Mouse (Mus musculus): Measurements from ENCODE around the gene Pced1a. TPM values are rescaled to one million over a fixed set of nuclear protein-coding genes. Genes with fewer than 3 reads are reported as not detected.
A peak's percentile ranks its signal among the peaks of the same experiment; 100 is the strongest.

The Pced1a gene
- polyA plus RNA-seq, 1 experiment from 2014 or later = 15.9 TPM

- WGBS = 93% methylated on average over 1 of the region's 1 CpGs
- no peaks in the 10 kb centered on the region for H3K27me3 ChIP-seq
- no peak for ATAC-seq (ENCODE audit: borderline replicate concordance, extremely low read depth, low FRiP score, low TSS enrichment)
- no peaks in the 10 kb centered on the region for H3K36me3 ChIP-seq
- no peaks in the 10 kb centered on the region for H3K9me3 ChIP-seq
- no peak within 1 kb of the TSS for H3K27ac ChIP-seq
- H3K4me3 ChIP-seq = no peak within 1 kb of the TSS
- no peaks in the 10 kb centered on the region for H3K4me1 ChIP-seq
- no peak within 1 kb of the TSS for H3K9ac ChIP-seq
- no peak within 1 kb of the TSS for H3K4me2 ChIP-seq
These were observed 19.6 kb downstream of the Pced1a start, which contains the start of the genes Gm28372 and 1700020A23Rik for GRCm38 (mm10) chr2:130404939-130405338. TSS of gene Gm28372 (plus strand) at chr2:130405239. TSS of gene 1700020A23Rik (plus strand) at chr2:130405259.

GRCm38 (mm10) chr2:130401891-130402290, 22.6 kb downstream of the Pced1a start:
- WGBS = 69% methylated on average over 4 of the region's 4 CpGs

DNA sequence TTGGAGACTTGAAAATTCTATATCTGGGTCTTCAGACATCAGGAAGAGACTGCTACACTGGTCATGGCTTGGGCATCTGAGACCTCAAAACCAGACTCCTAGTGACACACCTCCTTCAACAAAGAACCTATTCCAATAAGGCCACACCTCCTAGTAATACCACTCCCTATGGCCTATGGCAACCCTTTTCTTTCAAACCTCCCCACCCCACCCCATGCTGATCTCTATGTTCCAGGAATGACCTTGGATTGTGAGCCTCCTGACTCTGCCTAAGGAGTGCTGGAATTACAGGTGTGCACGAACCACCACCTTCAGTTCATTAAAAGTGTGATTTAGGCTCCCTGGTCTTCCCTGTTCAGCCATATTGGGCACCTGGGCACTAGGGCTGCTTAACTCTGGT, 24.5 kb downstream of the Pced1a start:
- Histone ChIP-seq H3K9ac (no peak overlapping the region), H3K36me3 (no peaks in the 10 kb centered on the region), H3K4me3 (no peak overlapping the region), H3K4me1 (peaks cover 7% of the 10 kb centered on the region; the same call in 1 of the 2 replicates), H3K4me2 (no peak overlapping the region), H3K9me3 (no peaks in the 10 kb centered on the region), H3K27ac (no peak overlapping the region), H3K27me3 (0 out of 2 replicates have a peak, but pooled peaks cover 9% of the 10 kb centered on the region)
- 91% methylated on average over 1 of the region's 1 CpGs for whole genome bisulfite sequencing
- ATAC-seq (ENCODE audit: borderline replicate concordance, extremely low read depth, low FRiP score, low TSS enrichment) = no peak

More at GRCm38 (mm10) chr2:130401891-130402290, 22.6 kb downstream of the Pced1a start:
- Histone ChIP-seq H3K27ac (no peak overlapping the region), H3K4me3 (no peak overlapping the region), H3K4me1 (peaks cover 7% of the 10 kb centered on the region; the same call in 1 of the 2 replicates), H3K27me3 (0 out of 2 replicates have a peak, but pooled peaks cover 6% of the 10 kb centered on the region), H3K36me3 (no peaks in the 10 kb centered on the region), H3K9ac (no peak overlapping the region), H3K9me3 (no peaks in the 10 kb centered on the region), H3K4me2 (no peak overlapping the region)
- no peak for ATAC-seq (ENCODE audit: borderline replicate concordance, extremely low read depth, low FRiP score, low TSS enrichment)

DNA sequence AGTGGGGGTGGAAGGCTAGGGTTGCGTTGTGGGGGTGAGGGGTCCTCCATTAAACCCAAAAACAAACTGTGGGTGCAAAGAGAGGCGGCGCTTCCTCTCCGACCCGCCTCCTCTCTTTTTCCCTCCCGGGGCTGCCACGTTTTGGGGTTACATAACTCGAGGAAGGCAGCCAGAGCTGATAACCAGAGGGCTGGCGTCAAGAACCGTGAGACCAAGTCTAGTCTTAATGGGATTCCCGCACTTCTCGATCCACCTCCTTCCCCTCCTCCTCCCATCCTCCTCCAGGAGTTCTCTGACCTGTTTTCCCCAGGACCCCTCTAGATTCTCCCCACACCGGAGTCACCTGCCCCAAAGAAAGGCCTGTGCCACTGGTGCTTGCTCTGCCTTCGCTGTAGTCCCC, 26.4 kb downstream of the Pced1a start:
- peak overlapping the region; percentile 63 for H3K4me3 ChIP-seq
- peak; percentile 9; the same call in 1 of the 2 replicates for ATAC-seq (ENCODE audit: borderline replicate concordance, extremely low read depth, low FRiP score, low TSS enrichment)
- H3K9me3 ChIP-seq = no peaks in the 10 kb centered on the region
- 0 out of 2 replicates have a peak, but pooled peaks cover 9% of the 10 kb centered on the region for H3K27me3 ChIP-seq
- H3K27ac ChIP-seq = no peak overlapping the region
- peak overlapping the region; percentile 95 for H3K4me2 ChIP-seq
- H3K36me3 ChIP-seq = no peaks in the 10 kb centered on the region; the same call in 1 of the 2 replicates
- WGBS = 12% methylated on average over 14 of the region's 14 CpGs
- H3K4me1 ChIP-seq = peaks cover 7% of the 10 kb centered on the region; the same call in 1 of the 2 replicates
- peak overlapping the region; percentile 61; the same call in 1 of the 2 replicates for H3K9ac ChIP-seq

DNA sequence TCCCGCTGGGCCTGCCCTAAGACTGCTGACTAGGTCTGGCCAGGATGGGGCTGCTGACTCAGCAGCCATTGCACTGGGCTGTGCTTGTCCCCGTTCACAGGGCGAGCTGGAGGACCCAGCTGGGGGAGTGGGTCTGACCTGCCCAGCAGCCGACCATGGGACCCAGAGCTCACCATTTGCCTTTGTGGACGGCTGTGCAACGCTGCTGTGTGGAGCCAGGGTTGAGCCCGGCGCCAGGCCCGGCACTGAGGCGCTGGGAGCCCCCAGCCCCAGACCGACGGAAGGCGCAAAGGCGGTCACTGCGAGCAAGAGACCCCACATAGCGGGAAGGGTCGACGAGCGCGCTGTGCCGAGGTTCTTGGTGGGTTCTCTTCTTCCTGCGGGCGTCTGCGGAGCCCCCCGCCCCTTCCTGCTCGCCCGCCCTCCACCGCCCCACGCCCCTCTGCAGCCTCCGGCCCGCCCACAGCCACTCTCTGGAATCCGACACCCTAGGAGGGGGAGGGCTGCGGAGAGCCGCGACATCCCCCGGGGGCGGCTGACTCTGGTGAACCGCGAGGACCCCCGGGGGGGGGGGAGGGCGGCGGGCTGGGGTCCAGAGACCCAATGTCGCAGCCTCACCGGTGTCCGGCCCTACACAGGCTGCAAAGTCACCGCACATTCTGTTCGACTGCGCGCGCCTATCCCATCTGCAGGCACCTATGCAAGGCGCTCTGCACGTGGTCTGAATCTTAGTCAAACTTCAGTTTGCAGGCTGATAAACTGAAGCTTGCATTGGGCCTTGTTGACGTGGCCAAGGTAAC, 27.1 kb downstream of the Pced1a start, which contains the start of gene Cpxm1:
Gene Cpxm1, minus strand, starts transcription at position 389 of the 800 bp plus-strand sequence.
- Histone ChIP-seq H3K27me3 (0 out of 2 replicates have a peak, but pooled peaks cover 9% of the 10 kb centered on the region), H3K9ac (peak within 1 kb of the TSS; percentile 61), H3K9me3 (no peaks in the 10 kb centered on the region), H3K4me1 (peaks cover 7% of the 10 kb centered on the region; the same call in 1 of the 2 replicates), H3K27ac (peak within 1 kb of the TSS; percentile 58), H3K4me3 (peak within 1 kb of the TSS; percentile 63), H3K36me3 (peaks cover 3% of the 10 kb centered on the region; the same call in 1 of the 2 replicates), H3K4me2 (peak within 1 kb of the TSS; percentile 95)
- peak; percentile 91 for ATAC-seq (ENCODE audit: borderline replicate concordance, extremely low read depth, low FRiP score, low TSS enrichment)
- under 1% methylated on average over 43 of the region's 53 CpGs for WGBS

- 93% methylated on average over 11 of the region's 11 CpGs for WGBS
- Histone ChIP-seq H3K9me3 (no peaks in the 10 kb centered on the region), H3K4me3 (no peak overlapping the region), H3K27ac (no peak overlapping the region), H3K9ac (no peak overlapping the region), H3K36me3 (peaks cover 3% of the 10 kb centered on the region; the same call in 1 of the 2 replicates), H3K27me3 (0 out of 2 replicates have a peak, but pooled peaks cover 9% of the 10 kb centered on the region), H3K4me1 (peaks cover 7% of the 10 kb centered on the region; the same call in 1 of the 2 replicates), H3K4me2 (no peak overlapping the region)
- ATAC-seq (ENCODE audit: borderline replicate concordance, extremely low read depth, low FRiP score, low TSS enrichment) = no peak
These were observed 28.8 kb downstream of the Pced1a start for GRCm38 (mm10) chr2:130395696-130396095.

DNA sequence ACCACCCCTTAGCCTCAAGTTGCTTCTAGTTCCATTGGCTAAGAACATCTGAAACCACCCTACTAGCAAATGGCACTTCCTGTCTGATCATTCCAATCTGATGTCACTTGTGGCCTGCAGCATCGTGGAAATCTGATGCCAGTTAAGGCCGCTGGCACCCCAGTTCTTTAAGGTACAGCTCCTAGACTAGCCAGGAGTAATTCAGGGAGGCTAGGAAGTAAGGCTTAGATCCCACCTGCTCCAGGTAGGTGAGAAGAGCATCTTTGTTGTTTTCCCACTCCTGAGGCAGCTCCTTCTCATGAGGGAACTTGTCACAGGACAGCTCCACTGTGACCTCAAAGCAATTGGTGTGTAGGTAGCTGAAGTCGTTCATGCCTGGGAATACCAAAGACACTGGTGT, 31.7 kb downstream of the Pced1a start:
- H3K4me2 ChIP-seq = no peak overlapping the region
- ATAC-seq (ENCODE audit: borderline replicate concordance, extremely low read depth, low FRiP score, low TSS enrichment) = no peak
- no peak overlapping the region for H3K9ac ChIP-seq
- H3K4me1 ChIP-seq = peaks cover 2% of the 10 kb centered on the region; the same call in 1 of the 2 replicates
- H3K4me3 ChIP-seq = no peak overlapping the region
- no peak overlapping the region for H3K27ac ChIP-seq
- WGBS = 78% methylated on average over 3 of the region's 3 CpGs
- H3K36me3 ChIP-seq = peaks cover 3% of the 10 kb centered on the region; the same call in 1 of the 2 replicates
- H3K27me3 ChIP-seq = 0 out of 2 replicates have a peak, but pooled peaks cover 5% of the 10 kb centered on the region
- no peaks in the 10 kb centered on the region for H3K9me3 ChIP-seq

DNA sequence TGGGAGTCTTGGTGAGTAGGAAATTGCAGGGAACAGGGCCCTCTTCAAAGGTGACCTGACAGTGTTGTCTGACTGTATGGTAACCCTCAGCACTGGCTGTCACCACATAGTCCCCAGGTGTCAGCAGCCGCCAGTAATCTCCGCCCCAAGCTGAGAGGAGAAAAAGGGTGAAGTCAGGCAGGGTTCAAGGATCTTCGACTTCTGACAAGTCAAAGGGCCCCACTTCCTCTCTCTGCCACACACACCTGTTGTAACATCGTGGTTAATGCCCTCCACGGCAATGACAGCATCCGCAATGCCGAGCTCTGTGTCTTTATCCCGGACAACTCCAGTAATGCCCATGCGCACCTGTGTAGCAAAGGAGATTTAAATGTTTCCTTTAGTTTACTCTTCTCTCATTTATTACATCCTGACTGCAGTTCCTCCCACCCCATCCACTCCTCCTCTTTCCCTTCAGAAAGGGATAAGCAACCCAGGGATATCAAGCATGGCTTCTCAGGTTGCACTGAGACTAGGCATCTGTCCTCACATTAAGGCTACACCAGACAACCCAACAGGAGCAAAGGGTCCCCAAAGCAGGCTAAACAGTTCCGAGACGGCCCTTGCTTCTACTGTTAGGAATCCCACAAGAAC, 33.4 kb downstream of the Pced1a start:
- Histone ChIP-seq H3K4me3 (no peak overlapping the region), H3K9me3 (no peaks in the 10 kb centered on the region), H3K27me3 (no peaks in the 10 kb centered on the region), H3K9ac (no peak overlapping the region), H3K4me2 (no peak overlapping the region), H3K36me3 (peaks cover 3% of the 10 kb centered on the region; the same call in 1 of the 2 replicates), H3K4me1 (no peaks in the 10 kb centered on the region), H3K27ac (no peak overlapping the region)
- WGBS = 77% methylated on average over 11 of the region's 11 CpGs
- no peak for ATAC-seq (ENCODE audit: borderline replicate concordance, extremely low read depth, low FRiP score, low TSS enrichment)

GRCm38 (mm10) chr2:130388796-130389195, 35.7 kb downstream of the Pced1a start:
- no peaks in the 10 kb centered on the region for H3K9me3 ChIP-seq
- no peak for ATAC-seq (ENCODE audit: borderline replicate concordance, extremely low read depth, low FRiP score, low TSS enrichment)
- H3K4me2 ChIP-seq = no peak overlapping the region
- no peak overlapping the region for H3K27ac ChIP-seq
- H3K9ac ChIP-seq = no peak overlapping the region
- peaks cover 3% of the 10 kb centered on the region; the same call in 1 of the 2 replicates for H3K36me3 ChIP-seq
- H3K4me1 ChIP-seq = no peaks in the 10 kb centered on the region
- no peaks in the 10 kb centered on the region for H3K27me3 ChIP-seq
- H3K4me3 ChIP-seq = no peak overlapping the region
- 70% methylated on average over 2 of the region's 2 CpGs for WGBS

GRCm38 (mm10) chr2:130386212-130386611, 38.3 kb downstream of the Pced1a start:
- no peak for ATAC-seq (ENCODE audit: borderline replicate concordance, extremely low read depth, low FRiP score, low TSS enrichment)
- Histone ChIP-seq H3K4me2 (no peak overlapping the region), H3K27me3 (no peaks in the 10 kb centered on the region), H3K9ac (no peak overlapping the region), H3K27ac (no peak overlapping the region), H3K4me3 (no peak overlapping the region), H3K4me1 (no peaks in the 10 kb centered on the region), H3K9me3 (no peaks in the 10 kb centered on the region), H3K36me3 (no peaks in the 10 kb centered on the region)
- WGBS = 60% methylated on average over 1 of the region's 1 CpGs

DNA sequence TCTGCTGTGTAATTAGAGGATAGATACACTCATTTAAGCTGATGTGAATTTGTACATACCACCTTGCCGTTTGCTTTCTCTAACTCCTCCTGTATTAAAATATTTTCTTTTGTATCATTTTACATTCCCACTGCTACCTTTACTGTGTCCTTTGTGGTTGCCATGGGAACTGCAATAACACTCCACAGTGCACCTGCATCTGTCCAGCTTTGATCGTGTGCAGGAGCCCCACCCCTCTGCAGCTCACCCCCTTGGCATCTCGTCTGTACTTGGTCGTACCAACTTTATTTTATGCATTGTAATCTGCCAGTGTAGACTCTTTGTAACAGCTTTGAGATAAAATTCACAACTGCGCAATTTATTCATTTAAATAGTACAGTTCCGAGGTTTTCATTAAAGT, 40.6 kb downstream of the Pced1a start:
- H3K4me2 ChIP-seq = no peak overlapping the region
- H3K9me3 ChIP-seq = no peaks in the 10 kb centered on the region
- no peak overlapping the region for H3K4me3 ChIP-seq
- H3K36me3 ChIP-seq = no peaks in the 10 kb centered on the region
- H3K4me1 ChIP-seq = no peaks in the 10 kb centered on the region
- H3K27ac ChIP-seq = no peak overlapping the region
- H3K27me3 ChIP-seq = no peaks in the 10 kb centered on the region
- WGBS = 63% methylated on average over 6 of the region's 6 CpGs
- ATAC-seq (ENCODE audit: borderline replicate concordance, extremely low read depth, low FRiP score, low TSS enrichment) = no peak
- no peak overlapping the region for H3K9ac ChIP-seq
